Mouse (Mus musculus): ENCODE results near the gene Exoc3l4. TPM values are rescaled to one million over a fixed set of nuclear protein-coding genes. Genes with fewer than 3 reads are reported as not detected.

Gene Exoc3l4
- polyA plus RNA-seq, 1 experiment from 2014 or later, result 2.0 TPM

DNA sequence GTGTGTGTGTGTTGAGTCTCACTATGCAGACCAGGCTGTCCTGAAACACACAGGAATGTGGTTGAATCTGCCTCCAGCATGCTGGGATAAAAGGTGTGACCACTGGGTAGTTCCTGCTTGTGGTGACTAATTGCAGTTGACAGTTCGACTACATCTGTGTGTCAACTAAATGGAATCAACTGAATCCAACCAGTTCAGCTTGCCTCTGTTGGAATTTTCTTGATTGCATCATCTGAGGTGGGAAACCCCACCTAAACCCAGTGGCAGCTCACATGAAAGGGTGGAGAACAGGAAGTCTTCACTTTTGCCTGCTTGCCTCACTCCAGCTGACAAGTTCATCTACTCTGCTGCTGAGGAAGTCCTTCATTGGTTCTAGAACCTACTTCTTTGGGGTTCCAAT, 54.3 kb downstream of the Exoc3l4 start:
- no peak overlapping the region for H3K9ac ChIP-seq (replicated peaks)
- H3K4me3 ChIP-seq, result no peak overlapping the region
- 59% methylated on average over 1 of the region's 1 CpGs for WGBS
- H3K4me2 ChIP-seq (replicated peaks), result no peak overlapping the region
- peaks cover 16% of the 10 kb centered on the region for H3K4me1 ChIP-seq
- ATAC-seq (replicated peaks), result no peak
- no peaks in the 10 kb centered on the region for H3K36me3 ChIP-seq
- H3K27ac ChIP-seq (replicated peaks), result no peak overlapping the region
- no peaks in the 10 kb centered on the region for H3K27me3 ChIP-seq
- no peaks in the 10 kb centered on the region for H3K9me3 ChIP-seq

DNA sequence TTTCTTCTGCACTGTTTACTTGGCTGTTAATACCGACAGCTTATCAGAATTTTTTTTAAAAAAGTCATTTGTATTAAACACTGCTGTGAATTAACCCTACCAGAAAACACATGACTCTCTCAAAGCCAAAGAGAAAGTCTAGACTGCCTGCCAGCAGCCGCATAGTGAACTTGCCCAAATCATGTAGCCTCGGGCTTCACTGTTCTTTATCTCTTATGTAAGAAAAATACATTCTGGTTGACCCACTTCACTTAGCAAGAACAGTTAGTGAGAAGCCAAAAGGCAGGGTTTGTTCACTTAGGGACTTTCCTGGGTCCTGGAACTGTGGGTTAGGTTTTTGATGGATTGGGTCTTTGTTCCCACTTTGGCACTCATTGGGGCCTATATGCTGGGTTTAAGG, 54.9 kb downstream of the Exoc3l4 start:
- Histone ChIP-seq H3K9me3 (no peaks in the 10 kb centered on the region), H3K27ac (replicated peaks) (no peak overlapping the region), H3K36me3 (no peaks in the 10 kb centered on the region), H3K9ac (replicated peaks) (no peak overlapping the region), H3K4me3 (no peak overlapping the region), H3K4me2 (replicated peaks) (no peak overlapping the region), H3K4me1 (peaks cover 16% of the 10 kb centered on the region), H3K27me3 (no peaks in the 10 kb centered on the region)
- no peak for ATAC-seq (replicated peaks)
- WGBS, result 78% methylated on average over 3 of the region's 3 CpGs

DNA sequence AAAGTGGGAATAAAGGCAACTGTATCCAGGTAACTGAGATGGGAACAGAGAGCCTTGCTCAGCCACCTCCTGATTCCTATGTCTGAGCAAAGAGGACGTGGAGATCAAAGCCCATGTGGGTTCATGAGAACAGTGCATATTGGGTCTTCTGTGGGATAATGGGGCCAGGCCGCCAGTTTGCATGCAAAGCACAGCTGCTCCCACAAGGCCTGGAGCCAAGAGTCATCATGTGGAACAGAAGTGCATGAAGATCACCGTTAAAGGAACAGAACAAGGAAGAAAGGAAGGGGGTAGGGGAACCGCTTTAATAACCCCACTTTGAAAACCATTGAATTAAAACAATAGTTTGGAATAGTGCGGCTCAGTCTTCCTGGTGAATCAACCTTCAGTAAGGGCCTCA, 56.1 kb downstream of the Exoc3l4 start:
- WGBS, result 40% methylated on average over 5 of the region's 5 CpGs
- Histone ChIP-seq H3K9me3 (no peaks in the 10 kb centered on the region), H3K4me2 (replicated peaks) (no peak overlapping the region)

DNA sequence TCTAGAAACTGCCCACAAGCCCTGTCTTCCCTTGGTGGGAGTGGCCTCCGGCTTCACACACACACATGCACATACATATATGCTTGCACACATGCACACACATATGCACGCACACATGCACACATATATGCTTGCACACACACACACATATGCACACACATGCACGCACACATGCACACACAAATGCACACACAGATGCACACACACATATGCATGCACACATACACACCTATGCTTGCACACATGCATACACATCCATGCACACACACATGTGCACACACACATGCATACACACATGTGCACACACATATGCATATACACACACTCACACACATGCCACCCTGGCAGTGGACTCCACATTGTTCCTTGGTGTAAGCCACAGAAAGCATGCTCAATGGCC, 57.6 kb downstream of the Exoc3l4 start:
- Histone ChIP-seq H3K4me2 (replicated peaks) (no peak overlapping the region), H3K36me3 (no peaks in the 10 kb centered on the region), H3K4me3 (no peak overlapping the region), H3K9ac (replicated peaks) (no peak overlapping the region), H3K27ac (replicated peaks) (no peak overlapping the region), H3K27me3 (no peaks in the 10 kb centered on the region), H3K9me3 (no peaks in the 10 kb centered on the region), H3K4me1 (peaks cover 16% of the 10 kb centered on the region)
- 97% methylated on average over 3 of the region's 3 CpGs for WGBS
- ATAC-seq (replicated peaks), result no peak

More for the DNA sequence above, 56.1 kb downstream of the Exoc3l4 start:
- Histone ChIP-seq H3K36me3 (no peaks in the 10 kb centered on the region), H3K27me3 (no peaks in the 10 kb centered on the region), H3K27ac (replicated peaks) (no peak overlapping the region), H3K4me3 (no peak overlapping the region), H3K9ac (replicated peaks) (no peak overlapping the region), H3K4me1 (peaks cover 16% of the 10 kb centered on the region)
- no peak for ATAC-seq (replicated peaks)

DNA sequence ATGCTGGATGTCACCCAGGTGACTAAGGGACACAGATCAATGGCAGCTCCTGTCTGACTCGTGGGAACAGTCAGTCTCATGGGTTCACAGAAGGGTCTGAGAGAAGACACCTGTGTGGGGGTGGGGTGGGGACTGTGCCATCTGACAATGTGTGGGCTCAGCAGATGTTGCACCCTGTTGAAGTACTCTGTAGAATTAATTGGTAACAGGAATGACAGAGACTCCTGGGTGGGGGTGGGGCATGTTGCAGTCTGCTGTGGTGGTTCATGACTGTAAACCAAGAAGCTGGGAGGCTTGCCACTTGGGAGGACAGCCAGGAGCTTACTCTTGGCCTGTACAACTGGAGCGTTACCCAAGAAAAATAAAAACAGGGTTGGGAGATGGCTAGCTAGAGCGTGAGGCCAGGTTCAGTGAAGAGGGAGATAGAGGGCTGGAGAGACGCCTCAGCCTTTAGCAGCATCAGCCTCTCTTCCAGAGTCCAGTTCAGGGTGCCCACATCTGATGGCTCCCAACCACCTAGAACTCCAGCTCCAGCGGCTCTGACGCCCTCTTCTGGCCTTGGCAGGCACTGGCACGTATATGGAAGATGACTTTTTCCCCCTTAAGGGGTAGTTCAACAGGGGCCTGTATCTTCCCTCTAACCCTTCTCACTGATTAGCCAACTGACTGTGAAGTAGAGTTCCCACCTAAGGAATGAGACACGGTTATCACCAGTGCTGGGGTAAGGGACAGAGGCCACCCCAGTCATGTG, 58.3 kb downstream of the Exoc3l4 start:
- H3K27me3 ChIP-seq, result no peaks in the 10 kb centered on the region
- no peak overlapping the region for H3K27ac ChIP-seq (replicated peaks)
- H3K4me2 ChIP-seq (replicated peaks), result no peak overlapping the region
- H3K36me3 ChIP-seq, result no peaks in the 10 kb centered on the region
- peaks cover 16% of the 10 kb centered on the region for H3K4me1 ChIP-seq
- no peak overlapping the region for H3K9ac ChIP-seq (replicated peaks)
- 0 out of 2 replicates have a peak, but pooled peaks have one; percentile 19 for ATAC-seq (replicated peaks)
- H3K9me3 ChIP-seq, result no peaks in the 10 kb centered on the region
- H3K4me3 ChIP-seq, result no peak overlapping the region
- WGBS, result 54% methylated on average over 8 of the region's 8 CpGs

DNA sequence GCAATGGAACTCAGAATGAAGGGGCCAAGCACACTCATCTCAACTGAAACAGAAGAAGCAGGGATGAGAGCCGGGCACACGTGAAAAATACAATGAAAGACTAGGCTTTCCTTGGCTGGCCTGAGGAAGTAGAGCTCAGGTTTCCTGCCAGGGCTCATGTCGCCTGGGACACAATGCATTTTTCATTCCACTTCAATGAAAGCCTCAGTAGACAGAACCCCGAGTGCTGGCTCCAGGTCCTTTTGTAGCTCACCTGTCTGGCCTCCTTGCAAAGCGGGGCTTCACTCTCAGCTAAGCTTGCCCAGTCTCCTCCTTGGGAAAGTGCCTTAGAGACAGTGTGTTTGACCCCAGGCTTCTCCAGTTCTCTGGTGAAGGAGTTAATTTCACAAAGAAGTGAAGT, 62.1 kb downstream of the Exoc3l4 start:
- no peaks in the 10 kb centered on the region for H3K9me3 ChIP-seq
- peaks cover 13% of the 10 kb centered on the region for H3K27me3 ChIP-seq
- peaks cover 10% of the 10 kb centered on the region for H3K4me1 ChIP-seq
- no peak overlapping the region for H3K9ac ChIP-seq (replicated peaks)
- WGBS, result 53% methylated on average over 5 of the region's 5 CpGs
- ATAC-seq (replicated peaks), result no peak
- no peak overlapping the region for H3K4me3 ChIP-seq
- no peaks in the 10 kb centered on the region for H3K36me3 ChIP-seq
- H3K27ac ChIP-seq (replicated peaks), result no peak overlapping the region
- no peak overlapping the region for H3K4me2 ChIP-seq (replicated peaks)

DNA sequence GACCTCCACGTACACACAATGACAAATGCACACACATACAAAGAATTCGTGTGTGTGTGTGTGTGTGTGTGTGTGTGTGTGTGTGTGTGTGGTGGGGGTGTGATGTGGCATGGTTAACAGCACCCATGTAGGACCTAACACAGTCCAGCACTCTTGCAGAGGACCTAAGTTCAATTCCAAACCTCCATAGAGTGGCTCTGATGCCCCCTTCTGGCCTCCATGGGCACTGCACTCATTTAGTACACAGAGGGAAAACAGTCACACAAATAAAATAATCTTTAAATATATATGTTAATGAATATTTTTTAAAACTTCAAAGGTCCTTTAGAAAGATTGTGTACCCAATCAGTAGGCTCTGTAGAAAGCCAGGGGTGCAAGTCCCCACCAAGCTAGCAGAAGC, 63.1 kb downstream of the Exoc3l4 start:
- 73% methylated on average over 2 of the region's 2 CpGs for WGBS
- Histone ChIP-seq H3K27me3 (peaks cover 23% of the 10 kb centered on the region), H3K27ac (replicated peaks) (no peak overlapping the region), H3K9me3 (no peaks in the 10 kb centered on the region), H3K4me2 (replicated peaks) (no peak overlapping the region), H3K4me3 (no peak overlapping the region), H3K4me1 (peaks cover 6% of the 10 kb centered on the region), H3K9ac (replicated peaks) (no peak overlapping the region), H3K36me3 (no peaks in the 10 kb centered on the region)
- no peak for ATAC-seq (replicated peaks)

Other genes starting within 250 kb of the Exoc3l4 start
- gene 4930595D18Rik, start 232.5 kb upstream of the Exoc3l4 start, polyA plus RNA-seq (2015; fragmentation: Nextera tagmentation; extraction: Ambion mirVana), result not detected in 2 replicates
- gene Amn, start 145.9 kb upstream of the Exoc3l4 start, polyA plus RNA-seq (2015; fragmentation: Nextera tagmentation; extraction: Ambion mirVana), result 5.0 and 6.4 TPM in 2 replicates
- gene Cdc42bpb, start 39.3 kb upstream of the Exoc3l4 start, polyA plus RNA-seq (2015; fragmentation: Nextera tagmentation; extraction: Ambion mirVana), result 33.9 and 35.5 TPM in 2 replicates
- gene Lbhd2, start 10.2 kb upstream of the Exoc3l4 start, polyA plus RNA-seq (2015; fragmentation: Nextera tagmentation; extraction: Ambion mirVana), result 1.6 and 2.2 TPM in 2 replicates
- gene Tnfaip2, start 25.5 kb downstream of the Exoc3l4 start, polyA plus RNA-seq (2015; fragmentation: Nextera tagmentation; extraction: Ambion mirVana), result 0.51 and 1.1 TPM in 2 replicates
- 0.55 and 0.79 TPM in 2 replicates for gene Gm266, start 68.8 kb downstream of the Exoc3l4 start, polyA plus RNA-seq (2015; fragmentation: Nextera tagmentation; extraction: Ambion mirVana)
- gene Eif5, start 121.0 kb downstream of the Exoc3l4 start, polyA plus RNA-seq (2015; fragmentation: Nextera tagmentation; extraction: Ambion mirVana), result 620 and 638 TPM in 2 replicates
- gene Mark3, start 157.5 kb downstream of the Exoc3l4 start, polyA plus RNA-seq (2015; fragmentation: Nextera tagmentation; extraction: Ambion mirVana), result 46.1 and 54.4 TPM in 2 replicates